Mouse (Mus musculus) bone marrow macrophage, adult 2 months (primary cell): ENCODE measurements around the gene Dock4.

Experiments
- CTCF ChIP-seq: IDR thresholded peaks from 2 replicates; pipeline ENCODE4 v1.5.1; 2012; ENCODE audit warnings: low read depth, mild to moderate bottlenecking, low read length, moderate library complexity
- POLR2A ChIP-seq: IDR thresholded peaks from 2 replicates; pipeline ENCODE4 v1.6.1; 2012; ENCODE audit warnings: mild to moderate bottlenecking, low read depth, low read length, borderline replicate concordance

GRCm38 (mm10) chr12:40538780-40539179 lies 93.0 kb downstream of the Dock4 start:
- no peak for TF ChIP-seq CTCF
- no peak for TF ChIP-seq POLR2A
